Mouse (Mus musculus): ENCODE results near the gene Nccrp1. TPM values are rescaled to one million over a fixed set of nuclear protein-coding genes. Genes with fewer than 3 reads are reported as not detected.

Nccrp1 gene
- polyA plus RNA-seq, 1 experiment from 2014 or later, result not detected

DNA sequence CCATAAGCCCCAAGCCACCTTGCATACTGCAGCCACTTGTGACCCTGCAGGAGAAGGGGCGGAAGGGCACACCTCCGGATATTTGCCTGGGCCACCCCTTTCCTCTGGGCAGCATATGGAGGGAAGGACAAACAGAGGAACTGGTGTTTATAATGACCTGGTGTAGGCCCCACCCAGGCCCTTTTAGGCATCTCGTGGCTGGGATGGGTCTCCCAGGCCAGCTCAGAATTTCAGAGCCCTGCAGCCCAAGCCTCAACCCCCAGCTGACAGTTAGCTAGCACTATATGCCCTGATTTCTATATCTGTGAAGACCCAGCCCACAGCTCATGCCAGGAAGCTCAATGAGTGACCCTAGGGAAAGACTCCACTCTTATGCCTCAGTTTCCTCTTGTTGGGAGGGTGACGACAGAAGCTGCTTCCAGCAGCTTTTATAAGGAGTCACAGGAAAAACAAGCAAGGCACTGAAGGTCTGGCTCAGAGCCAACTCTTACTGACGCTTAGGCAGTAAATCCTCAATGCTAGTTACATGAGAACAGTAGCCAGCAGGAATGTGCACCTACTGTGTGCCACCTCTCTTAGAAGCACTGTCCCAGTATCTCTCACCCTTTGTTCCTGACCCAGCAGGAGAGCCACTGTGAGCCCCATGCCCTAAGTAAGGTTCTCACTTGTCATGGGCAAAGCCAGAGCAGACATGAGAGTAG is 24.1 kb upstream of the Nccrp1 start:
- Histone ChIP-seq H3K4me3 (ENCODE audit: low read length) (no peak overlapping the region), H3K9ac (replicated peaks; ENCODE audit: low read length) (peak overlapping the region; percentile 44), H3K27ac (ENCODE audit: low read length) (peak overlapping the region; percentile 96), H3K9me3 (ENCODE audit: low read length) (no peaks in the 10 kb centered on the region), H3K27me3 (ENCODE audit: insufficient read depth, low read length) (no peaks in the 10 kb centered on the region), H3K4me1 (ENCODE audit: insufficient read depth, low read length) (peaks cover 57% of the 10 kb centered on the region), H3K36me3 (ENCODE audit: insufficient read depth, low read length) (peaks cover 26% of the 10 kb centered on the region), H3K4me2 (replicated peaks; ENCODE audit: low read depth, low read length) (peak overlapping the region; percentile 24)
- no peak for ATAC-seq (ENCODE audit: low FRiP score, low TSS enrichment)
- 27% methylated on average over 5 of the region's 5 CpGs for WGBS

DNA sequence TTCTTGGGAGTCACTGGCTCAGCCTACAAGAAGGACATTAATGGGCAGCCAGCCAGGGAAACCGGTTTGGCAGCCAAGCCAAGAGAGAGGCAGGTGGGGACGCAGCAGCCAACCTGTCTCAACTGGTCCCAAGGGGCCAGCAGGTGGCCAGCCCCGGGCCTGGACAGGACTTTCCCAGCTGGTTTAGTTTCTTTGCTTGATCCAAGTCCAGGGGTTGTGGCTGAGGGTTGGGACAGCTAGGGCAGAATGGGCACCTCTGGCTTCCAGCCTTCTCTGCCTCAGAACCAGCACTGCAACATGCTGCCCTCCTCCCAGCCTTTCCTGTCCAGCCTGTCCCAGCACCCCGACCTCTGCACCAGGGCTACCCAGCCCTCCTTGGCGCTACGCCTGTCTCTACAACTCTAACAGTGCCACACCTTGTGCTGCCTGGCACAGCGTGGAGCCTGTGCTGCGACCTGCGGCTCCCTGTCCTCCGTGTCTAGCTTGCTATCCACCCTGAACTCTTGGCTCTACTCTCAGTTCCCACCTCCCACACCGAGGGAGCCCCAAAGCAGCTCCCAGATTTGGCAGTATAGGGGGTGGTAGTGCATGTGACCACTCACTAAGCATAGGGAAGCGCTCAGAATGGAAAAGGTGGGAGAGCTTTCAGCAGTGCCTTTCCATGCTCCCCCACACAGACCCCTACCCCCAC is 23.4 kb upstream of the Nccrp1 start:
- Histone ChIP-seq H3K36me3 (ENCODE audit: insufficient read depth, low read length) (peaks cover 33% of the 10 kb centered on the region), H3K27me3 (ENCODE audit: insufficient read depth, low read length) (no peaks in the 10 kb centered on the region), H3K4me2 (replicated peaks; ENCODE audit: low read depth, low read length) (peak overlapping the region; percentile 24), H3K4me1 (ENCODE audit: insufficient read depth, low read length) (peaks cover 50% of the 10 kb centered on the region), H3K27ac (ENCODE audit: low read length) (peak overlapping the region; percentile 96), H3K9ac (replicated peaks; ENCODE audit: low read length) (peak overlapping the region; percentile 44), H3K9me3 (ENCODE audit: low read length) (no peaks in the 10 kb centered on the region), H3K4me3 (ENCODE audit: low read length) (no peak overlapping the region)
- peak; percentile 74 for ATAC-seq (ENCODE audit: low FRiP score, low TSS enrichment)
- 53% methylated on average over 12 of the region's 12 CpGs for WGBS

DNA sequence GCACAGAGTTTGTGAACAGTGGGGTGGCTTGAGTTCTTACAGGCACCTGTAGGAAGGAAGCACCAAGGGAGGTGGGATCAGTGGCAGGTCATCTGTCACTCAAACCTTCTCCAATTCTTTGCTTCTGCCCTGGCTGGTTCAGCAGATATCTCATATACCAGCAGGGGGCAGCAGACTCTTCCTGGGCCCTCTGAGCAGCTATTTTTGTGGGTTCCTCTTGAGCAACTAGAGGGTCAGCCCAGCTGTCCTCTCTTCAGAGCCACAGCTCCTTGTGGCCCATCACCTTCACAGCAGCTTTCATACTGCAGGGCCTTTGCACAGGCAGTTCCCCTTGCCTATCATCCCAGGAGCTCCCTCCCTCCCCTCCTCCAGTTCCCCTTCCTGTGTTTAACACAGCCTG is 21.2 kb upstream of the Nccrp1 start:
- peaks cover 54% of the 10 kb centered on the region for H3K36me3 ChIP-seq (ENCODE audit: insufficient read depth, low read length)
- no peak for ATAC-seq (ENCODE audit: low FRiP score, low TSS enrichment)
- no peaks in the 10 kb centered on the region for H3K9me3 ChIP-seq (ENCODE audit: low read length)

DNA sequence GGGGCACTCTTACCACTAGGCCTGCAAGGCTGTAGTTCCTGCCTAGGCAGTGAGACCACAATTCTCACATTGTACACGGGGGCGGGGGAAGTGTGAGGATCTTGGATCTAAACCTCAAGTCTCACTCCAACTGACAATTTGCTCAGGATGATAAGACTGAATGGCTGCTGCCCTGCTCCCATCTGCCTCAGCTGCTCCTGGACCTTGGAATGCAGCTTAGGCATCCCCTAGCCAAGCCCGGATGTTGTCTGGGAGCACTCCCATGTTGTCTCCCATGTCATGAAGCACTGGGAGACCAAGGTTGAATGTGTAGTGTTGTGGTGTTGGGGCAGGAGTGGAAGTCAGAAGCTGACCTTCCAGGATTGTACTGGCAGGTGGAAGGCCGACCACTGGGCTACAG is 20.5 kb upstream of the Nccrp1 start:
- Histone ChIP-seq H3K27me3 (ENCODE audit: insufficient read depth, low read length) (no peaks in the 10 kb centered on the region), H3K4me2 (replicated peaks; ENCODE audit: low read depth, low read length) (no peak overlapping the region), H3K4me3 (ENCODE audit: low read length) (no peak overlapping the region), H3K4me1 (ENCODE audit: insufficient read depth, low read length) (peaks cover 30% of the 10 kb centered on the region), H3K36me3 (ENCODE audit: insufficient read depth, low read length) (peaks cover 62% of the 10 kb centered on the region), H3K9me3 (ENCODE audit: low read length) (no peaks in the 10 kb centered on the region), H3K27ac (ENCODE audit: low read length) (no peak overlapping the region), H3K9ac (replicated peaks; ENCODE audit: low read length) (no peak overlapping the region)
- WGBS, result 84% methylated on average over 4 of the region's 4 CpGs
- no peak for ATAC-seq (ENCODE audit: low FRiP score, low TSS enrichment)

More for the DNA sequence above, 21.2 kb upstream of the Nccrp1 start:
- Histone ChIP-seq H3K4me1 (ENCODE audit: insufficient read depth, low read length) (peaks cover 37% of the 10 kb centered on the region), H3K4me2 (replicated peaks; ENCODE audit: low read depth, low read length) (no peak overlapping the region), H3K9ac (replicated peaks; ENCODE audit: low read length) (no peak overlapping the region), H3K27ac (ENCODE audit: low read length) (no peak overlapping the region), H3K27me3 (ENCODE audit: insufficient read depth, low read length) (no peaks in the 10 kb centered on the region), H3K4me3 (ENCODE audit: low read length) (no peak overlapping the region)

DNA sequence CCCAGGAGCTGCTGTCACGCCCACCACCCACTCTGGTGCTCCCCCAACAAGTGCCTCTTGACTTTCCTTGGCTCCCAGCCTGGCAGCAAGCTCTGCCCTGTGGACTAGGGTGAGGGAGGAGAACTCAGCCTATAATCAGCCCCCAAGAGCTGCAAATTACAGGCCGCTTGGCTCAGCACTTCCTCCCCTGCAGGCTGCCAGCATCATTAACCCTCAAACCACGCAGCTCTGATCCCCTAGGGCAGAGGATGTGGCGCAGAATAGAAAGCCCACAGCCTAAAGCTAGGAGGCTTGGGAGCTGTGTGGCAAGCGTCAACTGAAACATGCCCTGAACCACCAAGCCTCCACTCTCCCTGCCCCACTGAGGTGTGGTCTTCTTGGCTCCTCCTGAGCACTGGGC is 18.4 kb upstream of the Nccrp1 start:
- H3K27me3 ChIP-seq (ENCODE audit: insufficient read depth, low read length), result no peaks in the 10 kb centered on the region
- H3K4me3 ChIP-seq (ENCODE audit: low read length), result no peak overlapping the region
- no peak overlapping the region for H3K9ac ChIP-seq (replicated peaks; ENCODE audit: low read length)
- no peak for ATAC-seq (ENCODE audit: low FRiP score, low TSS enrichment)
- H3K9me3 ChIP-seq (ENCODE audit: low read length), result no peaks in the 10 kb centered on the region
- WGBS, result 77% methylated on average over 5 of the region's 5 CpGs
- H3K36me3 ChIP-seq (ENCODE audit: insufficient read depth, low read length), result peaks cover 79% of the 10 kb centered on the region
- peaks cover 9% of the 10 kb centered on the region for H3K4me1 ChIP-seq (ENCODE audit: insufficient read depth, low read length)
- no peak overlapping the region for H3K4me2 ChIP-seq (replicated peaks; ENCODE audit: low read depth, low read length)
- H3K27ac ChIP-seq (ENCODE audit: low read length), result no peak overlapping the region

DNA sequence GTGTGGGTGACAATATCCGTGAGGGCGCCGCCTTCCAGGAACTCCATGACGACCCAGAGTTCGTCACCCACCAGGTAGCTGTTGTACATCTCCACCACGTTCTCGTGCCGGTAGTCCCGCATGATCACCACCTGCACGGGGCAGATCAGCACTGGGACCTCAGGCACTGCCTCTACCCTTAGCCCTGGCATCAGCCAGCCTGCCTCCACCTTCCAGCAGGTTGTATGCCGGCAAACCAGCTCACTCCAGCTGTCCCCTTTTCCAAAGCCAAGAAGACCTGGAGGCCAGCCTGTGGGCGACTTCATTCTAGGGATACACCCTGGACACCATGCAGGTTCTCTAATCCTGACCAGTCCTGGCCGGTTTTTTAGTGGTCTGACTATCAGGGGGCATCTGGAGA is 15.9 kb upstream of the Nccrp1 start:
- WGBS, result 93% methylated on average over 13 of the region's 13 CpGs
- Histone ChIP-seq H3K9me3 (ENCODE audit: low read length) (no peaks in the 10 kb centered on the region), H3K4me2 (replicated peaks; ENCODE audit: low read depth, low read length) (no peak overlapping the region), H3K36me3 (ENCODE audit: insufficient read depth, low read length) (peaks cover 86% of the 10 kb centered on the region), H3K27ac (ENCODE audit: low read length) (no peak overlapping the region), H3K27me3 (ENCODE audit: insufficient read depth, low read length) (no peaks in the 10 kb centered on the region), H3K4me1 (ENCODE audit: insufficient read depth, low read length) (peaks cover 7% of the 10 kb centered on the region), H3K9ac (replicated peaks; ENCODE audit: low read length) (no peak overlapping the region), H3K4me3 (ENCODE audit: low read length) (no peak overlapping the region)
- no peak for ATAC-seq (ENCODE audit: low FRiP score, low TSS enrichment)

DNA sequence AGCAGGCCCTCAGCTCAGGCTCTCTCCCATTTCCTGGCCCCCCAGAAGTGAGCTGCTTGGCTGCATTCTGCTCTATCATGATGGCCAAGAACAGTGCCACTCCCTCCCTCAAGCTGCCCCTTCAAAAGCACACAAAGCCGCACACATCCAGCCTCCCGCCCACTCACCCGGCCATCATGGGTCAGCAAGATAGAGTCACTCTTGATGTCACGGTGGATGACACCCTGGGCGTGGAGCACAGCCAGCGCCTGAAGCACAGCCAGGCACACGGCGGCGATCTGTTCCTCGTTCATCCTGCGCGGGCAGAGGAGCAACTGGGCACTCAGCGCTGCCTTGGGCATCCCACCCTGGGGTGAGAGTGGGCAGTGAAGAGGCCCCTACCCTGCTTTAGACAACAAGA is 15.3 kb upstream of the Nccrp1 start:
- 84% methylated on average over 13 of the region's 13 CpGs for WGBS
- H3K9me3 ChIP-seq (ENCODE audit: low read length), result no peaks in the 10 kb centered on the region
- H3K4me1 ChIP-seq (ENCODE audit: insufficient read depth, low read length), result peaks cover 7% of the 10 kb centered on the region
- H3K27me3 ChIP-seq (ENCODE audit: insufficient read depth, low read length), result no peaks in the 10 kb centered on the region
- no peak for ATAC-seq (ENCODE audit: low FRiP score, low TSS enrichment)
- H3K27ac ChIP-seq (ENCODE audit: low read length), result no peak overlapping the region
- no peak overlapping the region for H3K4me3 ChIP-seq (ENCODE audit: low read length)
- H3K4me2 ChIP-seq (replicated peaks; ENCODE audit: low read depth, low read length), result no peak overlapping the region
- H3K9ac ChIP-seq (replicated peaks; ENCODE audit: low read length), result no peak overlapping the region
- peaks cover 80% of the 10 kb centered on the region for H3K36me3 ChIP-seq (ENCODE audit: insufficient read depth, low read length)

DNA sequence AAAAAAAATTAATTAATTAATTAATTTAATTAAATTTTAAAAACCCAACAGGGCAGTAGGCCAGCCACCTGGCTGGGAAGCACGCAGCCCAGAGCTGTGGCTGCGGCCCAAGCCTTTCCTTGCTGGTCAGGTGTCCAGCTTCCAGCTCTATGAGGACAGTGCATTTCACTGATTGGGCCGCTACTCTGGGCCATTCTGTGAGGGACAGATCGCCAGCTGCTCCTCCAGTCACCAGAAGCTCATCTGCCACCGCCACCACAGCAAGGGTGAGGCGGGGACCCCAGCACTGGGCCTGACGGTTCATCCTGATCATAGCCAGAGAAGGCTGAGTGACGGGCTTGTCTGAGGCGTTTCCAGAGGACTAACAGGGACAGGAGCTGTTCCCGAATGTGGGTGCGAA is 14.9 kb upstream of the Nccrp1 start:
- Histone ChIP-seq H3K9ac (replicated peaks; ENCODE audit: low read length) (no peak overlapping the region), H3K36me3 (ENCODE audit: insufficient read depth, low read length) (peaks cover 76% of the 10 kb centered on the region), H3K4me1 (ENCODE audit: insufficient read depth, low read length) (peaks cover 7% of the 10 kb centered on the region), H3K4me3 (ENCODE audit: low read length) (no peak overlapping the region), H3K27me3 (ENCODE audit: insufficient read depth, low read length) (no peaks in the 10 kb centered on the region), H3K4me2 (replicated peaks; ENCODE audit: low read depth, low read length) (no peak overlapping the region), H3K9me3 (ENCODE audit: low read length) (no peaks in the 10 kb centered on the region), H3K27ac (ENCODE audit: low read length) (no peak overlapping the region)
- no peak for ATAC-seq (ENCODE audit: low FRiP score, low TSS enrichment)
- 92% methylated on average over 11 of the region's 11 CpGs for WGBS

DNA sequence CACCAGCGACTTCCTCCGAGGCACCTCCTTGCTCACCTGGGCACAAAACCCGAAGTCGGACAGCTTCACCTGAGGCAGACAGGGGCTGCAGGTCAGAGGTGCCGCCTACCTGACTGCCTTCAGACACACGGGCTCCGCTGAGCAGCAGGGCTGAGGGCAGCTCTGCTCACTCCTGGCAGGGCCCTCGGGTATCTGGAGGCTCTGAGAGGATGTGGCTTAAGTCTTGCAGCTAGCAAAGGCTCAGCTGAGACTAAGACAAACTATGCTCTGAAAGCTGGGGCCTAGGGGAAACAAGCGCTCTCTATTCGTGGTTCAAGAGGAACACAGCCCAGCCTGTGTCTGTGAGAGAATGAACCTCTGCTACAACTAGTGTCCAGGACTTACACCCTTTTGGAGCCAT is 13.8 kb upstream of the Nccrp1 start:
- Histone ChIP-seq H3K27ac (ENCODE audit: low read length) (no peak overlapping the region), H3K4me1 (ENCODE audit: insufficient read depth, low read length) (peaks cover 7% of the 10 kb centered on the region), H3K9me3 (ENCODE audit: low read length) (no peaks in the 10 kb centered on the region), H3K9ac (replicated peaks; ENCODE audit: low read length) (no peak overlapping the region), H3K4me3 (ENCODE audit: low read length) (no peak overlapping the region), H3K36me3 (ENCODE audit: insufficient read depth, low read length) (peaks cover 65% of the 10 kb centered on the region), H3K27me3 (ENCODE audit: insufficient read depth, low read length) (no peaks in the 10 kb centered on the region), H3K4me2 (replicated peaks; ENCODE audit: low read depth, low read length) (no peak overlapping the region)
- WGBS, result 87% methylated on average over 10 of the region's 10 CpGs
- ATAC-seq (ENCODE audit: low FRiP score, low TSS enrichment), result no peak

DNA sequence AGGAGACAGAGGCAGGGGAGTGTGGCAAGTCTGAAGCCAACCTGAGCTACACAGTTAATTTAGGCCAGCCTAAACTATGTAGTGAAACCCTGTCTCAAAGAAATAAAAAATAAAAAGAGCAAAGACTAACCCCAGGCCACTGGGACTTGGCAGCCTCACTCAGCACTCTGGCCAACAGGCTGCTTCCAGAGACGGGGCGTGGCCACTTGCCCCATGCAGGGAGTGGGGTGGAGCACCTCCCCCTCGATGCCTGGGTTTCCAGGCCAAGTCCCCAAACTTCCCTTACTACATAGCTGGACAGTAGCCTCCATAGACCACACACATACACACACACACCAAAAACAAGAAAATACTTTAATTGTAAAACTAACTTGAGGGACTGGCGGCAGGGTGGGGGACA is 11.4 kb upstream of the Nccrp1 start:
- Histone ChIP-seq H3K9ac (replicated peaks; ENCODE audit: low read length) (no peak overlapping the region), H3K4me1 (ENCODE audit: insufficient read depth, low read length) (peaks cover 7% of the 10 kb centered on the region), H3K36me3 (ENCODE audit: insufficient read depth, low read length) (peaks cover 42% of the 10 kb centered on the region), H3K27ac (ENCODE audit: low read length) (peak overlapping the region; percentile 44; the same call in 1 of the 2 replicates), H3K27me3 (ENCODE audit: insufficient read depth, low read length) (no peaks in the 10 kb centered on the region), H3K4me3 (ENCODE audit: low read length) (no peak overlapping the region), H3K4me2 (replicated peaks; ENCODE audit: low read depth, low read length) (no peak overlapping the region), H3K9me3 (ENCODE audit: low read length) (no peaks in the 10 kb centered on the region)
- WGBS, result 49% methylated on average over 4 of the region's 4 CpGs
- ATAC-seq (ENCODE audit: low FRiP score, low TSS enrichment), result peak; percentile 75

Measured in kidney, embryonic 16.5 days (tissue).